Mouse (Mus musculus) heart, embryonic 16.5 days (tissue): ENCODE results near the gene Nlrp6. TPM values are rescaled to one million over a fixed set of nuclear protein-coding genes. Genes with fewer than 3 reads are reported as not detected.
"Not testable (repeated sequence)": the region's sequence is repeated elsewhere in the genome, so short reads cannot be mapped to it uniquely, and the experiment has no call there.

Experiments used
- ATAC-seq: fragments of 200-750 bp; cut with Nextera tagmentation; replicated peaks from 2 replicates; pipeline ENCODE4 v1.8.0; 2017; ENCODE audit warnings: moderate number of reproducible peaks; ENCODE audit not compliant: insufficient read depth, low FRiP score; ENCODE audit errors: extremely low read depth
- H3K27ac ChIP-seq: fragments of 300-500 bp; sonication (generic); 2 replicates; pipeline ENCODE4 v1.5.1; 2014; ENCODE audit warnings: mild to moderate bottlenecking, low read length, control low read depth, moderate library complexity
- H3K27me3 ChIP-seq: fragments of 300-500 bp; sonication (generic); 2 replicates; pipeline ENCODE4 v1.6.1; 2014; ENCODE audit warnings: low read length, mixed read lengths; ENCODE audit not compliant: control insufficient read depth, insufficient read depth
- H3K36me3 ChIP-seq: fragments of 300-500 bp; sonication (generic); 2 replicates; pipeline ENCODE4 v1.6.1; 2014; ENCODE audit not compliant: control insufficient read depth, insufficient read depth
- H3K4me1 ChIP-seq: fragments of 300-500 bp; sonication (generic); 2 replicates; pipeline ENCODE4 v1.6.1; 2014; ENCODE audit warnings: low read length, mixed read lengths; ENCODE audit not compliant: control insufficient read depth, insufficient read depth
- H3K4me2 ChIP-seq: fragments of 300-500 bp; sonication (generic); 2 replicates; pipeline ENCODE4 v1.6.1; 2014; ENCODE audit warnings: low read depth, mild to moderate bottlenecking, control low read depth, low read length
- H3K4me3 ChIP-seq: fragments of 300-500 bp; sonication (generic); 2 replicates; pipeline ENCODE4 v1.5.1; 2014; ENCODE audit warnings: mild to moderate bottlenecking, control low read depth, low read length
- H3K9ac ChIP-seq: fragments of 300-500 bp; sonication (generic); 2 replicates; pipeline ENCODE4 v1.6.1; 2014; ENCODE audit warnings: low read length, control low read depth
- H3K9me3 ChIP-seq: fragments of 300-500 bp; sonication (generic); replicated peaks from 2 replicates; pipeline ENCODE4 v1.6.1; 2016; ENCODE audit warnings: low read length; ENCODE audit not compliant: control insufficient read depth
- WGBS: fragments of 180-500 bp; shearing (Covaris S2); extraction: QIAGEN DNeasy Blood & Tissue Kit; methylation state at CpG from one replicate; pipeline ENCODE4 v1.1.7; 2014; 5-methylcytosine and 5-hydroxymethylcytosine counted together
- polyA plus RNA-seq: library from polyadenylated mRNA; unstranded; fragments of >200 nt; fragmentation: Nextera tagmentation; extraction: Ambion mirVana; gene quantifications from 2 replicates; pipeline ENCODE4 v1.2.1, GENCODE M21; 2015

The Nlrp6 gene
- polyA plus RNA-seq, 1 experiment from 2014 or later, result 1.6 TPM

DNA sequence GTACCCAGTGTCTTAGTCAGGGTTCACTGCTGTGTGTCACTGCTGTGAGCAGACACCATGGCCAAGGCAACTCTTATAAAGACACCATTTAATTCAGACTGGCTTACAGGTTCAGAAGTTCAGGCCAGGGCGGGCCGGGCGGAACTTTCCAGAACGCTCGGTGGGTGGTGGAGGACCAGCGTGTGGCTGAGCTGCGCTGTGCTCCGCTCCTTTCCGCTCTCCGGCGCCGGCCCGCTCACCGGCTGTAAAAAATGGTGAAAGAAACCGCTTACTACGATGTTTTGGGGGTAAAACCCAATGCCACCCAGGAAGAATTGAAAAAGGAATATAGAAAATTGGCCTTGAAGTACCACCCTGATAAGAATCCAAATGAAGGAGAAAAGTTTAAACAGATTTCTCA, 30.1 kb upstream of the Nlrp6 start:
- H3K4me3 ChIP-seq, H3K4me2 ChIP-seq, H3K9ac ChIP-seq, H3K4me1 ChIP-seq, ATAC-seq, H3K27me3 ChIP-seq, H3K9me3 ChIP-seq, H3K27ac ChIP-seq: not testable (repeated sequence)
- peaks cover 46% of the 10 kb centered on the region for H3K36me3 ChIP-seq
- WGBS, result 95% methylated on average over 16 of the region's 16 CpGs

DNA sequence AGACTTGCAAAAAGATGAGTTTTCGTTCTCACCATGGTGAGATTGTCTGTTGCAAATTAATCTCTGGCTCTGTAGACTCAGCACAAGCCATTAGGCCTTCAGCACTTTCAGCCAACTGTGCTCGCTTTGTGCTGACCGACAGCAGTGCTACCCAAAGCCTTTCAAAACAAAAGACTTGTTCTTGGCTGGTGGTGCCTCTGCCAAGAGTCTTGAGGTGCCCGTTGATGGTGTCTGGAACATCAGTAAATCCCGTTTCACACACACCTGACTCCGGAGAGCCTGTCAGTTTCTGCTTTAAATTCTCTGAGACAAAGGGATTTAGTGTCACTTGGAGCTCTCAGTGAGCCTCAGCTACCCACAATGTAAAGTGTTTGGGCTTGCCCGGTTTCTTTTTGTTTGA, 26.7 kb upstream of the Nlrp6 start:
- Histone ChIP-seq H3K4me2 (no peak overlapping the region), H3K36me3 (peaks cover 46% of the 10 kb centered on the region), H3K9me3 (no peaks in the 10 kb centered on the region), H3K9ac (no peak overlapping the region), H3K27me3 (no peaks in the 10 kb centered on the region), H3K4me1 (peaks cover under 1% of the 10 kb centered on the region; the same call in 1 of the 2 replicates), H3K4me3 (no peak overlapping the region), H3K27ac (no peak overlapping the region)
- 90% methylated on average over 7 of the region's 7 CpGs for WGBS
- ATAC-seq, result no peak

DNA sequence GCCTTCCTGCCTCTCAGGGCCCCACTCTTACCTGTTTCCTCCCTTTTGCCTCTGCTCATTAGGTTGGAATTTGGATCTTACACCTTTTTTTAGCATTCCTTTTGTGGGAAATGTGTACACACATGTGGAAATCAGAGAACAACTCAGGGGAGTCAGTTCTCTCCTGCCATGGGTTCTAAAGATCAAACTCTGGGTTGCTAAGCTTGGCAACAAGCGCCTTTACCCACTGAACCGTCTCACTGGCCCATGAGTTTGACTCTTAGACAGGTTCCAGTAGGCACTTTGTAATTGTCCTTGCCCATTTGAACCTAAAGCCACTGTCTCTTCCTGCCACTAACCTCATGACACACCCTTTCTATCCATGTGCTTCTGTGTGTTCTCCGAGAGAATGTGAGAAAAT, 26.1 kb upstream of the Nlrp6 start:
- peaks cover 5% of the 10 kb centered on the region; the same call in 1 of the 2 replicates for H3K4me1 ChIP-seq
- H3K27ac ChIP-seq, result no peak overlapping the region
- H3K4me2 ChIP-seq, result no peak overlapping the region
- peaks cover 41% of the 10 kb centered on the region for H3K36me3 ChIP-seq
- no peak for ATAC-seq
- no peaks in the 10 kb centered on the region for H3K27me3 ChIP-seq
- no peak overlapping the region for H3K4me3 ChIP-seq
- no peak overlapping the region for H3K9ac ChIP-seq
- WGBS, result 87% methylated on average over 3 of the region's 3 CpGs
- no peaks in the 10 kb centered on the region for H3K9me3 ChIP-seq

DNA sequence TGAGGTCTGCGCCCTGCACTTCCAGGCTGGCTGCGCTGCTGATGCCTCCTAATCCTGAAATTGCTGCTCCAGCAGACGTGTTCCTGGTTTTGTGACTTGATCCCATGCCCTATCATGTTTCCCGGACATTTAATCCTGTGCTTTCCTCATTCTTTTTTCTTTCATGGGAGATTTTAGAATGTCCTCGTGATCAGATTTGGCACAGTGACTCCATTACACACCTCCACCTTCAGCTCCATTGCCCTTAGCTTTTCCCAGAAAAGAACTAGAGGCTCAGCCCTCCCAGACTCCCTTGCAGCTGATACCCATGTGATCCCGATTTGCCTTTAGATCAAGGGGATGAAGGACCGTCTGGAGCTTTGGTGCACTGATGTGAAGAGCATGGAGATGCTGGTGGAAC, 22.8 kb upstream of the Nlrp6 start:
- Histone ChIP-seq H3K36me3 (peaks cover 26% of the 10 kb centered on the region), H3K4me1 (peaks cover 13% of the 10 kb centered on the region), H3K27me3 (no peaks in the 10 kb centered on the region), H3K9ac (no peak overlapping the region), H3K9me3 (no peaks in the 10 kb centered on the region), H3K4me2 (no peak overlapping the region), H3K27ac (no peak overlapping the region), H3K4me3 (no peak overlapping the region)
- no peak for ATAC-seq
- WGBS, result 84% methylated on average over 7 of the region's 7 CpGs

DNA sequence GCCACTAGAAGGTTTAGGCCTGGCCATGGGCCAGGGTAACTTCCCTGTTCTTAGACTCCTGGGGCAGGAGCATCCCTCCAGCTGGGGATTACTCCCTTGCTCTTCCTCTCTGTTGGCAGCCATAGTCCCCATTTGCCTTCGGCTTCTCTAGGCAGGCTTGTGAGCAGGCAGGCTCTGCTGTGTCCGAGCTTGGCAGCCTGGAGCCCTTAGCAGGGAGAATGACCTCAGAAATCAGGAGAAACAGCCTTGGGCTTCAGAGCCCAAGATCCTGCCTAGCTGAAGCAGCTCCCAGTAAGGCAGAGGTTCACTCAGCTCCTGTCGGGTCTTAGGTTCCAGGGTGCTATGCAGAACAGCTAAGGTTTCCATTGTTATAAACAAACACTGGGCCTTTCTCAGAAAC, 21.6 kb upstream of the Nlrp6 start:
- Histone ChIP-seq H3K4me3 (peak overlapping the region; percentile 49), H3K4me2 (peak overlapping the region; percentile 68), H3K9ac (peak overlapping the region; percentile 74), H3K27me3 (no peaks in the 10 kb centered on the region), H3K36me3 (peaks cover 23% of the 10 kb centered on the region), H3K9me3 (no peaks in the 10 kb centered on the region), H3K4me1 (peaks cover 13% of the 10 kb centered on the region), H3K27ac (peak overlapping the region; percentile 87)
- ATAC-seq, result no peak
- 74% methylated on average over 3 of the region's 3 CpGs for WGBS

- ATAC-seq, result peak; percentile 82
- 27% methylated on average over 10 of the region's 10 CpGs for WGBS
Observed at GRCm38 (mm10) chr7:140900220-140900619, 20.5 kb upstream of the Nlrp6 start, which contains the start of gene Cox8b. TSS of gene Cox8b (minus strand) at chr7:140900446.

DNA sequence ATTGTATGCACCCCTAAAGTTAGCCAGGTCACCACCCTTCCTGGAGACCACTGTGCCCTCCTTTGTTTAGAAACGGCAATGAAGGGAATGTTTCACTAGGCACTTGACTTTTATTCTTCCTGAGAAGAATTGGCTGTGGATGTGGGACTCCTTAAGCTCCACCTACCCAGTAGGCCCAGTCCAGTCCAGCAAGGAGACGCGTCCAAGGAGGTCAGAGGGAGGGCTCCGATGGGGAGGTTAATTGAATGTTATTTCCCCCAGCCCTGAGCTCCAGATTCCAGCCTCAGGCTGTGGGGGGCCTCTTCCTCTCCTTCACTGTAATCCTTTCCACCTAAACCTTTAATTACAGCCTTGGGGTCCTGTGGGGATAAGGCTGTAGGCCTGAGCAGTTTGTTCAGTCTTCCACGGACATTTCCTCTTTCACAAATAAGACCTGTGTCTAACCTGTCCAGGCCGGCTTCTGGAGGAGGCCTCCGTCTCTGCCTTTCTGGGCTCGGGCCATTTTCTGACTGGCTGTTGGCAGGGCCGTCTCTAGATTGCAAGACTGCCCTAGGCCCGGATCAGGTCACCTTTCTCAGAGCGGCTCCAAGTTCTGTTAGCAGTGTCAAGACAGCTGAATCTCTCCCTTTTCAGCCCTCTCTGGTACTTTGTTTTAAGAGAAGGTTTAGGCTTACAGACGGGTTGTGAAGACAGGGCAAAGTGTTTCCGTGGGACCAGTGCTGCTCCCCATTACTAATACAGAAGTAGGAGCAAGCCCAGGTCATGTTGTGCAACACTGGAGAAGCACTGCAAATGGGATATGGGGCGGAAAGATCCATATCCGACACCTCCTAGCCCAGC, 18.4 kb upstream of the Nlrp6 start:
- 82% methylated on average over 15 of the region's 15 CpGs for WGBS
- H3K9ac ChIP-seq, result no peak overlapping the region

More at GRCm38 (mm10) chr7:140900220-140900619, 20.5 kb upstream of the Nlrp6 start, which contains the start of gene Cox8b:
- H3K27ac ChIP-seq, result peak within 1 kb of the TSS; percentile 87
- peak within 1 kb of the TSS; percentile 74 for H3K9ac ChIP-seq
- H3K4me2 ChIP-seq, result peak within 1 kb of the TSS; percentile 68
- H3K27me3 ChIP-seq, result no peaks in the 10 kb centered on the region
- H3K36me3 ChIP-seq, result peaks cover 17% of the 10 kb centered on the region
- peak within 1 kb of the TSS; percentile 49 for H3K4me3 ChIP-seq
- H3K9me3 ChIP-seq, result no peaks in the 10 kb centered on the region
- peaks cover 13% of the 10 kb centered on the region for H3K4me1 ChIP-seq

DNA sequence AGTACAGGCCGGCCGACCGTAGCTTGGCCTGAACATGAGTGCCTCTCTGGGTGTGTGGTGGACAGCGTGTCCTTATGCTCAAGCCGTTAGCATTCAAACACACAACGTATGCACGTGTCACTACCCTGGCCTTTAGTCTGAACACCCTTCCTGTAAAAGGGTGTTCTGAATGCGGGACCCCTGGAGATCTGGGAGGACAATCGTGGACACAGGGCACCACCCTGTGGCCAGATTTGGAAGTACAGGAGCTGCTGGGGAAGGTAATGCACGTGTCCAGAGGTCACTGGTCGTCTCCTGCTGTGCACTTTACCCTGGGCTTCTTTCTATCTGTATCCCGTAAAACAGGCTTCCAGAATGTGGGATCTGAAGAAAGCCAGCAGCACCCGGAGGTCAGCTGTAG, 17.5 kb upstream of the Nlrp6 start:
- no peak overlapping the region for H3K9ac ChIP-seq
- 27% methylated on average over 13 of the region's 13 CpGs for WGBS

More for the DNA sequence above, 18.4 kb upstream of the Nlrp6 start:
- ATAC-seq, result no peak
- Histone ChIP-seq H3K27me3 (no peaks in the 10 kb centered on the region), H3K27ac (no peak overlapping the region), H3K36me3 (peaks cover 15% of the 10 kb centered on the region), H3K4me3 (no peak overlapping the region), H3K9me3 (no peaks in the 10 kb centered on the region), H3K4me2 (no peak overlapping the region), H3K4me1 (peaks cover 13% of the 10 kb centered on the region)

DNA sequence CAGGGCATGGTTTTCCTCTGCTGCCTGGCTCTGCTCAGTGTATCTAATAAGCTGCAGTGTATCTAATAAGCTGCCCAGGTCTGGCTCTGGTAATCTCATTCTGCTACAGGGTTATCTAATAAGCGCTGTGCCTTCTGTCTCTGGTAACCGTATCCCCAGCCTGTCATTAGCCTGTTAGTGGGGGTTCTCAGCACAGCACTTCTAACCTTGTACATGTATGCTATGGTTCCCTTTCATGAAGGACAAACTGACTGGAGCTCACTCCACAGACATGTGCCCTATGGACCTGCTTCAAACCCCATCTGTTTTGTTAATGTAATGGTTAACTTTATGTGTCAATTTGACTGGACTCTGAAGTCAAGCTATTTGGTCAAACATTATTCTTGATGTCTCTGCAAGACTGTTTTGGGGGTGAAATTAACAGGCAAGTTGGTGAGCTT, 15.0 kb upstream of the Nlrp6 start:
- Histone ChIP-seq H3K36me3 (no peaks in the 10 kb centered on the region), H3K9ac (no peak overlapping the region), H3K27me3 (no peaks in the 10 kb centered on the region), H3K4me3 (no peak overlapping the region), H3K4me1 (peaks cover 8% of the 10 kb centered on the region), H3K4me2 (no peak overlapping the region), H3K27ac (no peak overlapping the region), H3K9me3 (no peaks in the 10 kb centered on the region)
- 42% methylated on average over 2 of the region's 2 CpGs for WGBS
- no peak for ATAC-seq

More for the DNA sequence above, 17.5 kb upstream of the Nlrp6 start:
- H3K36me3 ChIP-seq, result peaks cover 5% of the 10 kb centered on the region
- no peaks in the 10 kb centered on the region for H3K27me3 ChIP-seq
- H3K27ac ChIP-seq, result no peak overlapping the region
- no peaks in the 10 kb centered on the region for H3K9me3 ChIP-seq
- no peak for ATAC-seq
- H3K4me1 ChIP-seq, result peaks cover 13% of the 10 kb centered on the region
- H3K4me2 ChIP-seq, result no peak overlapping the region
- no peak overlapping the region for H3K4me3 ChIP-seq
